23 mouse cellular contexts compared by ENCODE assay signal in the genomic region with DNA sequence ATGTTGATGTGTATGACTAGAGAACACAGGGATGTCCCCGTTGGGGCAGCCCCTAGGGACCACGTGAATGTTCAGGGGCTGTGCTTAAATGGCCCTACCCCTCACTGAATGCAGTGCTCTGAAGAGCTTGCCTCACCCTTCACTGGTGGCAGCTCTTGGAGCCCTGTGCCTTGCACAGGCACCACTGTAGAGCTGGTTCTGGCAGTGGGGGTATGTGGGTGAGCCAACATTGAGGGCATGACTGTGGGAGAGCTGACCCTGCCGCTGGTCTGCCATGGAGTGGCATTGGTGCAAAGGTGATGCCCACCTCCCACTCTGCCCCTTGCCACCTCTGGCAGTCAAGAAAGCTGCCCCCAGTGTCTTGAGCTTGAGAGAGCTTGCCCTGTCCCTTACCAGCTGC.
"Had no signal": no experiment of that assay in that cellular context is flagged by ENCODE, and none has a peak within 500 bp of the region (broad histone marks: within the 10 kb centered on the region; RNA-seq: fewer than 3 reads in every experiment).

No protein-coding gene starts in this region.

- ATAC-seq: midbrain, embryonic 15.5 days had no signal

- H3K27ac ChIP-seq: liver, embryonic 14.5 days; lung, embryonic 15.5 days; midbrain, embryonic 10.5 days; midbrain, embryonic 15.5 days; neural tube, embryonic 12.5 days; neural tube, embryonic 15.5 days; stomach, postnatal 0 days had no signal

- H3K4me1 ChIP-seq: lung, embryonic 15.5 days; megakaryocyte, embryonic 14.5 days; midbrain, embryonic 10.5 days; midbrain, embryonic 15.5 days; neural tube, embryonic 12.5 days; neural tube, embryonic 15.5 days had no signal

- H3K4me3 ChIP-seq: lung, embryonic 15.5 days; megakaryocyte, embryonic 14.5 days; midbrain, embryonic 10.5 days; midbrain, embryonic 15.5 days; neural tube, embryonic 12.5 days; neural tube, embryonic 15.5 days had no signal

- H3K27me3 ChIP-seq: lung, embryonic 15.5 days; megakaryocyte, embryonic 14.5 days; midbrain, embryonic 15.5 days; neural tube, embryonic 12.5 days; neural tube, embryonic 15.5 days had no signal

- DNase-seq: kidney, adult 18-20 months; kidney, adult 9 months; kidney, postnatal 14 days; kidney, postnatal 4 days; left cerebral cortex, postnatal 4 days; lung, adult 18-20 months; lung, postnatal 10 days; lung, postnatal 36 days; right cerebral cortex, adult 18-20 months; right cerebral cortex, postnatal 14 days; right cerebral cortex, postnatal 4 days; thymus, adult 2 months; thymus, postnatal 14 days; thymus, postnatal 4 days had no signal

- H3K36me3 ChIP-seq: lung, embryonic 15.5 days; midbrain, embryonic 10.5 days; midbrain, embryonic 15.5 days; neural tube, embryonic 12.5 days; neural tube, embryonic 15.5 days had no signal

- H3K4me2 ChIP-seq: liver, embryonic 11.5 days; lung, embryonic 15.5 days; midbrain, embryonic 15.5 days; neural tube, embryonic 12.5 days; neural tube, embryonic 15.5 days had no signal

- H3K9me3 ChIP-seq: lung, embryonic 15.5 days; midbrain, embryonic 10.5 days; midbrain, embryonic 15.5 days; neural tube, embryonic 12.5 days; neural tube, embryonic 15.5 days had no signal

- H3K9ac ChIP-seq: liver, embryonic 14.5 days; lung, embryonic 15.5 days; midbrain, embryonic 15.5 days; neural tube, embryonic 12.5 days; neural tube, embryonic 15.5 days had no signal
